In the genomic region with DNA sequence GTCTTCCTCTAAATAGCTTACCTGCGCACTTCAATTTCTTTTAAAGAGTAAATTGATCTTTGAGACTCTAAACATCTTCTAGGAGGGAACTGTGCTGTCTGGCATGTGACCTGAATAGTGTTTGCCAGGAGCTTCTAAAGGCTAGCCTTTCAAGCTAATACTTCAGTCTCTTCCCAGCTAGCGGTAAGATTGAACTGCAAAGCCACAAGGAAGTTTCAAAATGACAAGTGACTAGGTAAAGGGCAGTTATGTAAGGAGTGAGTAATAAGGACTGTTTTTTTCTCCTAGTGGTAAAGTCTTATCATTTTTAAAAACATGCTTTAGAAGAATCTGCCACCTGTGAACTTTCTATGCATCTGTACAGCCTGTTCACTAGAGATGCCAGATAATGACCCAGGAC, we compare ENCODE assay signal across 25 mouse cellular contexts.
DNase-seq lines count a peak whose midpoint lies in the region; ATAC-seq and TF ChIP-seq lines count a peak whose summit lies in the region.
"Had no signal": no experiment of that assay in that cellular context is flagged by ENCODE, and none has a peak within 500 bp of the region (broad histone marks: within the 10 kb centered on the region; RNA-seq: fewer than 3 reads in every experiment).

No protein-coding gene starts in this region.

- peak; percentile 20 to 70 for DNase-seq in adrenal gland, adult (ENCODE audit: inconsistent age in 2 of 2, low spot score in 1 of 2)
- no peak for DNase-seq in adrenal gland, adult 8-10 months
- peak; percentile 40 for DNase-seq in kidney, adult 9 months
- DNase-seq in kidney, adult 11 months: no peak
- peak; percentile 10 for DNase-seq in skeletal muscle tissue, adult 2 months (ENCODE audit: low read depth, low spot score)
- no peak for DNase-seq in forebrain, embryonic 11.5 days (ENCODE audit: low spot score)
- no peak for DNase-seq in left cerebral cortex, adult 2 months (ENCODE audit: extremely low spot score in 1 of 2, low spot score in 2 of 2)
- DNase-seq: cerebellum, adult 11-12 months; cerebellum, postnatal 10 days; gastrocnemius, postnatal 25 days; liver, embryonic 13.5 days; lung, postnatal 4 days; thymus, adult 2 months; thymus, postnatal 4 days had no signal

- ATAC-seq in granulocyte monocyte progenitor cell, adult 5-6 weeks (replicated peaks; ENCODE audit: poor library complexity, severe bottlenecking): peak; percentile 25
- no peak for ATAC-seq in forebrain, embryonic 11.5 days (replicated peaks; ENCODE audit: low FRiP score)
- ATAC-seq: forebrain, embryonic 16.5 days; intestine, postnatal 0 days; midbrain, embryonic 16.5 days had no signal

- H3K4me1 ChIP-seq in forebrain, embryonic 11.5 days (replicated peaks; ENCODE audit: control insufficient read depth, insufficient read depth, low read length): no peaks in the 10 kb centered on the region
- H3K4me1 ChIP-seq: hindbrain, embryonic 15.5 days; liver, embryonic 13.5 days; lung, embryonic 15.5 days; midbrain, embryonic 10.5 days; neural tube, embryonic 15.5 days had no signal

- no peak overlapping the region for H3K9ac ChIP-seq in forebrain, embryonic 11.5 days (ENCODE audit: low read length)
- H3K9ac ChIP-seq: hindbrain, embryonic 15.5 days; limb, embryonic 13.5 days; liver, embryonic 13.5 days; lung, embryonic 15.5 days; neural tube, embryonic 15.5 days had no signal

- no peaks in the 10 kb centered on the region for H3K27me3 ChIP-seq in forebrain, embryonic 11.5 days (ENCODE audit: control insufficient read depth, insufficient read depth, low read length)
- H3K27me3 ChIP-seq: hindbrain, embryonic 15.5 days; limb, embryonic 13.5 days; liver, embryonic 13.5 days; lung, embryonic 15.5 days; neural tube, embryonic 15.5 days had no signal

- H3K4me3 ChIP-seq in forebrain, embryonic 11.5 days (ENCODE audit: low read depth, low read length): no peak overlapping the region
- no peak overlapping the region for H3K4me3 ChIP-seq in left cerebral cortex, adult 2 months
- H3K4me3 ChIP-seq: embryonic facial prominence, embryonic 10.5 days; hindbrain, embryonic 15.5 days; limb, embryonic 13.5 days; liver, embryonic 13.5 days; lung, embryonic 15.5 days; midbrain, embryonic 10.5 days; neural tube, embryonic 15.5 days had no signal

- intact Hi-C loops in left cerebral cortex, adult 2 months (cut with DNase I): no loop called here

- no peak overlapping the region for H3K4me2 ChIP-seq in forebrain, embryonic 11.5 days (ENCODE audit: low read depth, low read length, severe bottlenecking)
- H3K4me2 ChIP-seq: hindbrain, embryonic 15.5 days; limb, embryonic 13.5 days; liver, embryonic 13.5 days; lung, embryonic 15.5 days; neural tube, embryonic 15.5 days had no signal

- H3K36me3 ChIP-seq in forebrain, embryonic 11.5 days (ENCODE audit: control insufficient read depth, insufficient read depth, low read length): no peaks in the 10 kb centered on the region
- H3K36me3 ChIP-seq: embryonic facial prominence, embryonic 10.5 days; hindbrain, embryonic 15.5 days; limb, embryonic 13.5 days; liver, embryonic 13.5 days; lung, embryonic 15.5 days; midbrain, embryonic 10.5 days; neural tube, embryonic 15.5 days had no signal

- H3K9me3 ChIP-seq in forebrain, embryonic 11.5 days (ENCODE audit: control insufficient read depth, low read length): no peaks in the 10 kb centered on the region
- H3K9me3 ChIP-seq: embryonic facial prominence, embryonic 10.5 days; hindbrain, embryonic 15.5 days; liver, embryonic 13.5 days; lung, embryonic 15.5 days; midbrain, embryonic 10.5 days; neural tube, embryonic 15.5 days had no signal

- no peak overlapping the region for H3K27ac ChIP-seq in forebrain, embryonic 11.5 days (ENCODE audit: low read depth, low read length)
- no peak overlapping the region for H3K27ac ChIP-seq in left cerebral cortex, adult 2 months
- H3K27ac ChIP-seq: embryonic facial prominence, embryonic 10.5 days; hindbrain, embryonic 15.5 days; limb, embryonic 13.5 days; liver, embryonic 13.5 days; lung, embryonic 15.5 days; midbrain, embryonic 10.5 days; neural tube, embryonic 15.5 days; stomach, postnatal 0 days had no signal

- no peak for TF ChIP-seq CTCF in left cerebral cortex, adult 2 months (IDR thresholded peaks at IDR 0.05)

- 93% methylated on average over 2 of the region's 2 CpGs for WGBS in forebrain, embryonic 11.5 days

Comparison
In these comparisons a context has a peak if more than half of its experiments do, and no peak if none do; other contexts are left out.
1. DNase-seq: peak in adrenal gland, adult (2 of 2), kidney, adult 9 months (single experiment) and skeletal muscle tissue, adult 2 months (single experiment); none in adrenal gland, adult 8-10 months (single experiment), kidney, adult 11 months (single experiment), forebrain, embryonic 11.5 days (single experiment) and left cerebral cortex, adult 2 months (0 of 2).